Comparison of ENCODE assay signal across 9 mouse cellular contexts in genomic region chr9:42123204-42123603, GRCm38 (mm10). TPM values are rescaled to one million over a fixed set of nuclear protein-coding genes. Genes with fewer than 3 reads are reported as not detected.
DNase-seq lines count a peak whose midpoint lies in the region; ATAC-seq and TF ChIP-seq lines count a peak whose summit lies in the region.
"Had no signal": no experiment of that assay in that cellular context is flagged by ENCODE, and none has a peak within 500 bp of the region (broad histone marks: within the 10 kb centered on the region; RNA-seq: fewer than 3 reads in every experiment).

No protein-coding gene starts in this region.

- TF ChIP-seq POLR2A in ES-Bruce4 (IDR thresholded peaks at IDR 0.05; ENCODE audit: insufficient read depth, low read length) = no peak

- TF ChIP-seq EP300 in ES-Bruce4 (IDR thresholded peaks at IDR 0.05; ENCODE audit: insufficient read depth, low read depth, low read length) = no peak

- TF ChIP-seq CTCF in ES-Bruce4 (IDR thresholded peaks at IDR 0.05; ENCODE audit: low read depth, low read length) = no peak

- H3K9ac ChIP-seq in heart, embryonic 12.5 days = peak overlapping the region; percentile 87
- peak overlapping the region; percentile 93 for H3K9ac ChIP-seq in ES-Bruce4 (ENCODE audit: low read depth, poor library complexity, severe bottlenecking)
- peak overlapping the region; percentile 90 for H3K9ac ChIP-seq in forebrain, embryonic 15.5 days (replicated peaks)
- 0 out of 2 replicates have a peak overlapping the region, but pooled peaks have one; percentile 8 for H3K9ac ChIP-seq in liver, embryonic 16.5 days (ENCODE audit: low read depth, low read length)

- no peaks in the 10 kb centered on the region for H3K36me3 ChIP-seq in heart, embryonic 12.5 days
- no peaks in the 10 kb centered on the region for H3K36me3 ChIP-seq in ES-Bruce4 (ENCODE audit: control insufficient read depth, insufficient read depth, low read length, poor library complexity, severe bottlenecking)
- H3K36me3 ChIP-seq in forebrain, embryonic 15.5 days = no peaks in the 10 kb centered on the region
- no peaks in the 10 kb centered on the region for H3K36me3 ChIP-seq in liver, embryonic 16.5 days (ENCODE audit: control insufficient read depth, insufficient read depth)

- H3K27me3 ChIP-seq in heart, embryonic 12.5 days (replicated peaks) = peaks cover 13% of the 10 kb centered on the region
- no peaks in the 10 kb centered on the region for H3K27me3 ChIP-seq in ES-Bruce4 (ENCODE audit: control insufficient read depth, insufficient read depth, low read length, poor library complexity, severe bottlenecking)
- no peaks in the 10 kb centered on the region for H3K27me3 ChIP-seq in forebrain, embryonic 15.5 days
- H3K27me3 ChIP-seq in liver, embryonic 16.5 days (ENCODE audit: control insufficient read depth, insufficient read depth, low read depth, low read length) = peaks cover 22% of the 10 kb centered on the region

- WGBS in heart, embryonic 12.5 days = 33% methylated on average over 11 of the region's 11 CpGs
- WGBS in forebrain, embryonic 15.5 days = 26% methylated on average over 11 of the region's 11 CpGs
- 30% methylated on average over 11 of the region's 11 CpGs for WGBS in liver, embryonic 16.5 days (ENCODE audit: insufficient replicate concordance)

- peak overlapping the region; percentile 90 for H3K4me2 ChIP-seq in heart, embryonic 12.5 days
- H3K4me2 ChIP-seq in forebrain, embryonic 15.5 days (replicated peaks) = peak overlapping the region; percentile 93
- peak overlapping the region; percentile 68 for H3K4me2 ChIP-seq in liver, embryonic 16.5 days (ENCODE audit: low read depth, low read length)

- no peak overlapping the region for H3K27ac ChIP-seq in heart, embryonic 12.5 days (ENCODE audit: poor library complexity, severe bottlenecking)
- no peak overlapping the region for H3K27ac ChIP-seq in ES-Bruce4 (ENCODE audit: insufficient read depth, low read length)
- H3K27ac ChIP-seq in forebrain, embryonic 15.5 days (replicated peaks) = peak overlapping the region; percentile 77
- H3K27ac ChIP-seq in liver, embryonic 16.5 days (ENCODE audit: low read length) = no peak overlapping the region

- no peak for DNase-seq in heart, adult 18-20 months
- DNase-seq in Muller cell, postnatal 12 days (ENCODE audit: inconsistent ontology term) = no peak
- no peak for DNase-seq in urinary bladder, postnatal 10 days (ENCODE audit: low spot score)
- DNase-seq: thymus, postnatal 4 days had no signal

- H3K4me1 ChIP-seq in heart, embryonic 12.5 days (replicated peaks) = peaks cover 4% of the 10 kb centered on the region
- peaks cover 1% of the 10 kb centered on the region for H3K4me1 ChIP-seq in ES-Bruce4 (ENCODE audit: control insufficient read depth, insufficient read depth, low read length)
- peaks cover 47% of the 10 kb centered on the region for H3K4me1 ChIP-seq in forebrain, embryonic 15.5 days
- H3K4me1 ChIP-seq in liver, embryonic 16.5 days (ENCODE audit: control insufficient read depth, low read depth, low read length) = no peaks in the 10 kb centered on the region; the same call in 1 of the 2 replicates

- no peak for ATAC-seq in heart, embryonic 12.5 days (ENCODE audit: insufficient number of reproducible peaks, low FRiP score)
- ATAC-seq in forebrain, embryonic 15.5 days (replicated peaks) = no peak; the same call in 1 of the 2 replicates
- no peak for ATAC-seq in liver, embryonic 16.5 days (ENCODE audit: low read depth)
- ATAC-seq in granulocyte monocyte progenitor cell, adult 5-6 weeks (replicated peaks; ENCODE audit: poor library complexity, severe bottlenecking) = no peak

- peak overlapping the region; percentile 78 for H3K4me3 ChIP-seq in heart, embryonic 12.5 days
- H3K4me3 ChIP-seq in ES-Bruce4 (ENCODE audit: low read depth, low read length) = peak overlapping the region; percentile 80
- H3K4me3 ChIP-seq in forebrain, embryonic 15.5 days = peak overlapping the region; percentile 81
- H3K4me3 ChIP-seq in liver, embryonic 16.5 days (ENCODE audit: low read depth, low read length) = peak overlapping the region; percentile 65

- no peaks in the 10 kb centered on the region for H3K9me3 ChIP-seq in heart, embryonic 12.5 days (replicated peaks)
- H3K9me3 ChIP-seq in ES-Bruce4 (replicated peaks; ENCODE audit: control insufficient read depth, insufficient read depth, low read length, poor library complexity, severe bottlenecking) = no peaks in the 10 kb centered on the region
- H3K9me3 ChIP-seq in forebrain, embryonic 15.5 days = no peaks in the 10 kb centered on the region
- no peaks in the 10 kb centered on the region for H3K9me3 ChIP-seq in liver, embryonic 16.5 days (replicated peaks; ENCODE audit: control insufficient read depth, low read length)

RNA-seq across cellular contexts. Expression of gene Sorl1, which starts 0.9 kb away (rescaled TPM):
- polyA plus RNA-seq in heart, embryonic 12.5 days (2016; fragmentation: Nextera tagmentation; extraction: Ambion mirVana) = 9.5 and 9.6 TPM in 2 replicates
- 10 to 100 TPM; 13.0 to 19.8 TPM for total RNA-seq in heart, adult 18-20 months (2021)
- polyA plus RNA-seq in ES-Bruce4 (2011; ENCODE audit: insufficient read depth, insufficient read length, low read depth, missing spikeins) = 17.6 and 21.4 TPM in 2 replicates
- polyA plus RNA-seq in forebrain, embryonic 15.5 days (2015; fragmentation: Nextera tagmentation; extraction: Ambion mirVana) = 18.3 and 18.8 TPM in 2 replicates
- polyA plus RNA-seq in liver, embryonic 16.5 days (2015; fragmentation: Nextera tagmentation; extraction: Ambion mirVana) = 1.0 and 1.3 TPM in 2 replicates
- total RNA-seq in granulocyte monocyte progenitor cell, adult 5-6 weeks (2014; fragmentation: Nextera tagmentation) = 19.1 and 22.0 TPM in 2 replicates
- total RNA-seq in granulocyte monocyte progenitor cell, adult 5-6 weeks (2017) = 29.8 and 45.2 TPM in 2 replicates

Comparison
In these comparisons a context has a peak if more than half of its experiments do, and no peak if none do; other contexts are left out.
1. H3K9ac ChIP-seq: peak in every context shown above with its lines; median percentile 93 in ES-Bruce4; 90 in forebrain, embryonic 15.5 days; 87 in heart, embryonic 12.5 days; 8 in liver, embryonic 16.5 days.